ENCODE assay signal across 9 mouse cellular contexts in genomic region chrX:139832464-139832863, GRCm38 (mm10). TPM values are rescaled to one million over a fixed set of nuclear protein-coding genes. Genes with fewer than 3 reads are reported as not detected.
DNase-seq lines count a peak whose midpoint lies in the region; ATAC-seq and TF ChIP-seq lines count a peak whose summit lies in the region.
"Had no signal": no experiment of that assay in that cellular context is flagged by ENCODE, and none has a peak within 500 bp of the region (broad histone marks: within the 10 kb centered on the region; RNA-seq: fewer than 3 reads in every experiment).

No protein-coding gene starts in this region.

- TF ChIP-seq EP300 in heart, adult 2 months (IDR thresholded peaks at IDR 0.05; ENCODE audit: insufficient read depth, low read depth, low read length) = no peak
- no peak for TF ChIP-seq EP300 in liver, embryonic 14.5 days (IDR thresholded peaks at IDR 0.05; ENCODE audit: low read depth)

- H3K4me3 ChIP-seq in heart, adult 2 months = no peak overlapping the region
- no peak overlapping the region for H3K4me3 ChIP-seq in heart, embryonic 12.5 days
- H3K4me3 ChIP-seq in ES-E14 (ENCODE audit: insufficient read depth in 1 of 2, low read depth in 1 of 2, low read length in 2 of 2, poor library complexity in 1 of 2, severe bottlenecking in 1 of 2) = no peak overlapping the region
- H3K4me3 ChIP-seq in forebrain, embryonic 15.5 days = no peak overlapping the region
- H3K4me3 ChIP-seq in liver, embryonic 14.5 days (ENCODE audit: insufficient read depth in 1 of 2, low read depth in 2 of 2, low read length in 2 of 2) = no peak overlapping the region
- H3K4me3 ChIP-seq: limb, embryonic 15.5 days had no signal

- 22% methylated on average over 5 of the region's 5 CpGs for WGBS in heart, adult 2 months
- 15% methylated on average over 5 of the region's 5 CpGs for WGBS in heart, embryonic 12.5 days
- WGBS in forebrain, embryonic 15.5 days = 21% methylated on average over 5 of the region's 5 CpGs
- WGBS in liver, embryonic 14.5 days (ENCODE audit: insufficient replicate concordance) = 7% methylated on average over 5 of the region's 5 CpGs

- peak; percentile 9 to 24 for DNase-seq in heart, adult 2 months
- peak; percentile 47 for DNase-seq in ES-E14 (ENCODE audit: low read depth, low spot score)
- peak; percentile 8 for DNase-seq in cerebellum, adult 11-12 months
- DNase-seq in layer of hippocampus, adult 11-12 months (ENCODE audit: low spot score) = peak; percentile 44
- DNase-seq in liver, embryonic 14.5 days (ENCODE audit: low read depth in 3 of 3, low spot score in 3 of 3) = peak; percentile 22 to 44 (median 23)
- DNase-seq in right cerebral cortex, postnatal 10 days (ENCODE audit: low spot score in 2 of 2) = peak; percentile 57 to 64

- H3K4me2 ChIP-seq in heart, embryonic 12.5 days = no peak overlapping the region
- no peak overlapping the region for H3K4me2 ChIP-seq in forebrain, embryonic 15.5 days (replicated peaks)
- H3K4me2 ChIP-seq in liver, embryonic 14.5 days (ENCODE audit: low read depth) = no peak overlapping the region
- H3K4me2 ChIP-seq: limb, embryonic 15.5 days had no signal

- H3K4me1 ChIP-seq in heart, adult 2 months (ENCODE audit: control insufficient read depth, insufficient read depth, low read length) = no peaks in the 10 kb centered on the region
- H3K4me1 ChIP-seq in heart, embryonic 12.5 days (replicated peaks) = no peaks in the 10 kb centered on the region
- no peaks in the 10 kb centered on the region for H3K4me1 ChIP-seq in ES-E14 (ENCODE audit: control insufficient read depth in 2 of 2, insufficient read depth in 2 of 2, low read length in 2 of 2, poor library complexity in 1 of 2)
- H3K4me1 ChIP-seq in forebrain, embryonic 15.5 days = no peaks in the 10 kb centered on the region
- H3K4me1 ChIP-seq in liver, embryonic 14.5 days (replicated peaks; ENCODE audit: control insufficient read depth in 2 of 2, insufficient read depth in 2 of 2, low read length in 1 of 2) = no peaks in the 10 kb centered on the region; a peak in 1 of 4 replicates
- H3K4me1 ChIP-seq: limb, embryonic 15.5 days had no signal

- no peaks in the 10 kb centered on the region for H3K36me3 ChIP-seq in heart, adult 2 months (ENCODE audit: control insufficient read depth, insufficient read depth, low read length)
- no peaks in the 10 kb centered on the region for H3K36me3 ChIP-seq in heart, embryonic 12.5 days
- no peaks in the 10 kb centered on the region for H3K36me3 ChIP-seq in ES-E14 (ENCODE audit: control insufficient read depth, insufficient read depth, low read length, poor library complexity, severe bottlenecking)
- H3K36me3 ChIP-seq in forebrain, embryonic 15.5 days = no peaks in the 10 kb centered on the region
- H3K36me3 ChIP-seq in liver, embryonic 14.5 days (replicated peaks; ENCODE audit: control insufficient read depth, insufficient read depth, low read depth) = no peaks in the 10 kb centered on the region
- H3K36me3 ChIP-seq: limb, embryonic 15.5 days had no signal

- TF ChIP-seq CTCF in heart, adult 2 months (IDR thresholded peaks at IDR 0.05) = peak; percentile 86
- TF ChIP-seq CTCF in liver, embryonic 14.5 days (IDR thresholded peaks at IDR 0.05; ENCODE audit: low read depth) = peak; percentile 71

- H3K27ac ChIP-seq in heart, adult 2 months = no peak overlapping the region
- no peak overlapping the region for H3K27ac ChIP-seq in heart, embryonic 12.5 days (ENCODE audit: poor library complexity, severe bottlenecking)
- no peak overlapping the region for H3K27ac ChIP-seq in ES-E14 (ENCODE audit: insufficient read depth, low read depth, low read length, poor library complexity, severe bottlenecking)
- H3K27ac ChIP-seq in forebrain, embryonic 15.5 days (replicated peaks) = no peak overlapping the region
- H3K27ac ChIP-seq in liver, embryonic 14.5 days = no peak overlapping the region
- H3K27ac ChIP-seq: limb, embryonic 15.5 days had no signal

- H3K9me3 ChIP-seq in heart, embryonic 12.5 days (replicated peaks) = no peaks in the 10 kb centered on the region
- H3K9me3 ChIP-seq in ES-E14 (ENCODE audit: control insufficient read depth, insufficient read depth, low read depth, low read length) = no peaks in the 10 kb centered on the region
- no peaks in the 10 kb centered on the region for H3K9me3 ChIP-seq in forebrain, embryonic 15.5 days
- no peaks in the 10 kb centered on the region for H3K9me3 ChIP-seq in liver, embryonic 14.5 days (ENCODE audit: control insufficient read depth, low read length)
- H3K9me3 ChIP-seq: limb, embryonic 15.5 days had no signal

- no peak for TF ChIP-seq POLR2A in heart, adult 2 months (IDR thresholded peaks at IDR 0.05; ENCODE audit: insufficient read depth, low read depth, low read length)

- H3K79me2 ChIP-seq in heart, adult 2 months (replicated peaks; ENCODE audit: control insufficient read depth, insufficient read depth, low read length) = no peaks in the 10 kb centered on the region

- H3K27me3 ChIP-seq in heart, adult 2 months (ENCODE audit: control insufficient read depth, insufficient read depth, low read length) = no peaks in the 10 kb centered on the region
- H3K27me3 ChIP-seq in heart, embryonic 12.5 days (replicated peaks) = no peaks in the 10 kb centered on the region
- no peaks in the 10 kb centered on the region for H3K27me3 ChIP-seq in forebrain, embryonic 15.5 days
- no peaks in the 10 kb centered on the region for H3K27me3 ChIP-seq in liver, embryonic 14.5 days (ENCODE audit: control insufficient read depth, insufficient read depth, low read length)
- H3K27me3 ChIP-seq: limb, embryonic 15.5 days had no signal

- no peak overlapping the region for H3K9ac ChIP-seq in heart, adult 2 months (ENCODE audit: low read depth, low read length)
- H3K9ac ChIP-seq in heart, embryonic 12.5 days = no peak overlapping the region
- no peak overlapping the region for H3K9ac ChIP-seq in ES-E14 (ENCODE audit: insufficient read depth, low read depth, low read length, poor library complexity, severe bottlenecking)
- no peak overlapping the region for H3K9ac ChIP-seq in forebrain, embryonic 15.5 days (replicated peaks)
- H3K9ac ChIP-seq in liver, embryonic 14.5 days (replicated peaks) = no peak overlapping the region
- H3K9ac ChIP-seq: limb, embryonic 15.5 days had no signal

- in situ Hi-C loops in ES-E14 (cut with MboI; ENCODE audit: low sequenced_read_pairs in 2 of 2, unreplicated experiment in 2 of 2) = loop anchor here (5.0 to 10.0 kb wide), 2 partner anchors 55 to 58 kb away; no protein-coding TSS in a partner anchor

- intact Hi-C loops in heart, adult 2 months (cut with DNase I) = loop anchor here (2.0 to 5.0 kb wide), 2 partner anchors 58 to 415 kb away; no protein-coding TSS in a partner anchor

- no peak for ATAC-seq in heart, embryonic 12.5 days (ENCODE audit: insufficient number of reproducible peaks, low FRiP score)
- ATAC-seq in forebrain, embryonic 15.5 days (replicated peaks) = 0 out of 2 replicates have a peak, but pooled peaks have one; percentile 51
- ATAC-seq in liver, embryonic 14.5 days (ENCODE audit: insufficient read depth) = no peak

TF ChIP-seq in ES-E14, 5 proteins besides CTCF, POLR2A, EP300 and RAD21:
- TF ChIP-seq ZC3H11A (IDR thresholded peaks at IDR 0.05; ENCODE audit: borderline replicate concordance, low read depth, low read length) (peak; percentile 77), ZNF384 (IDR thresholded peaks at IDR 0.05; ENCODE audit: low read depth, low read length) (no peak), MAFK (IDR thresholded peaks at IDR 0.05; ENCODE audit: insufficient read depth, low read depth, low read length) (peak; percentile 42; the same call in 1 of the 2 replicates)

RNA-seq across cellular contexts. Expression of gene Cldn2, which starts 31.8 kb away (rescaled TPM):
- total RNA-seq in heart, adult 2 months (2021) = not detected
- polyA plus RNA-seq in heart, adult 2 months (2012; rRNA removed) = 0.16 TPM in 1 of 2 replicates, not detected in the other
- polyA plus RNA-seq in heart, embryonic 12.5 days (2016; fragmentation: Nextera tagmentation; extraction: Ambion mirVana) = 0.08 and 0.27 TPM in 2 replicates
- total RNA-seq in ES-E14 (2012; rRNA removed) = 0.48 and 0.67 TPM in 2 replicates
- 0.70 and 2.0 TPM in 2 replicates for polyA plus RNA-seq in forebrain, embryonic 15.5 days (2015; fragmentation: Nextera tagmentation; extraction: Ambion mirVana)
- 0.11 and 0.19 TPM in 2 replicates for polyA plus RNA-seq in liver, embryonic 14.5 days (2012; rRNA removed)
- polyA plus RNA-seq in liver, embryonic 14.5 days (2014; fragmentation: Nextera tagmentation; extraction: Ambion mirVana) = 0.18 TPM in 1 of 2 replicates, not detected in the other

RNA-seq across cellular contexts. Expression of gene Morc4, which starts 39.0 kb away (rescaled TPM):
- total RNA-seq in heart, adult 2 months (2021) = 1 to 10 TPM; 3.3 to 5.4 TPM
- polyA plus RNA-seq in heart, adult 2 months (2012; rRNA removed) = 1.7 and 4.3 TPM in 2 replicates
- polyA plus RNA-seq in heart, embryonic 12.5 days (2016; fragmentation: Nextera tagmentation; extraction: Ambion mirVana) = 13.4 and 15.6 TPM in 2 replicates
- 3.4 and 8.0 TPM in 2 replicates for total RNA-seq in ES-E14 (2012; rRNA removed)
- polyA plus RNA-seq in forebrain, embryonic 15.5 days (2015; fragmentation: Nextera tagmentation; extraction: Ambion mirVana) = 2.5 and 2.8 TPM in 2 replicates
- 6.6 and 9.4 TPM in 2 replicates for polyA plus RNA-seq in liver, embryonic 14.5 days (2012; rRNA removed)
- 17.7 and 19.0 TPM in 2 replicates for polyA plus RNA-seq in liver, embryonic 14.5 days (2014; fragmentation: Nextera tagmentation; extraction: Ambion mirVana)

RNA-seq across cellular contexts. Expression of gene Ripply1, which starts 50.3 kb away (rescaled TPM):
- not detected for total RNA-seq in heart, adult 2 months (2021)
- not detected in 2 replicates for polyA plus RNA-seq in heart, adult 2 months (2012; rRNA removed)
- polyA plus RNA-seq in heart, embryonic 12.5 days (2016; fragmentation: Nextera tagmentation; extraction: Ambion mirVana) = not detected in 2 replicates
- total RNA-seq in ES-E14 (2012; rRNA removed) = 6.9 and 7.5 TPM in 2 replicates
- polyA plus RNA-seq in forebrain, embryonic 15.5 days (2015; fragmentation: Nextera tagmentation; extraction: Ambion mirVana) = not detected in 2 replicates
- 0.08 TPM in 1 of 2 replicates, not detected in the other for polyA plus RNA-seq in liver, embryonic 14.5 days (2012; rRNA removed)
- not detected in 2 replicates for polyA plus RNA-seq in liver, embryonic 14.5 days (2014; fragmentation: Nextera tagmentation; extraction: Ambion mirVana)

Comparison
In these comparisons a context has a peak if more than half of its experiments do, and no peak if none do; other contexts are left out.
1. DNase-seq: peak in every context shown above with its lines; median percentile 60 in right cerebral cortex, postnatal 10 days; 47 in ES-E14; 44 in layer of hippocampus, adult 11-12 months; 23 in liver, embryonic 14.5 days; 16 in heart, adult 2 months; 8 in cerebellum, adult 11-12 months.